Mouse (Mus musculus) small intestine, adult 2 months (tissue): ENCODE results near the gene Ankrd11. TPM values are rescaled to one million over a fixed set of nuclear protein-coding genes. Genes with fewer than 3 reads are reported as not detected.
A peak's percentile ranks its signal among the peaks of the same experiment; 100 is the strongest.

Experiments used
- H3K27ac ChIP-seq: fragments of 200-500 bp; 2 replicates; pipeline ENCODE4 v1.5.1; 2012; ENCODE audit warnings: low read depth, low read length, control low read depth, inconsistent platforms; ENCODE audit not compliant: insufficient read depth
- H3K27me3 ChIP-seq: fragments of 200-500 bp; 2 replicates; pipeline ENCODE4 v1.6.1; 2012; ENCODE audit warnings: mild to moderate bottlenecking, moderate library complexity, low read length, inconsistent platforms; ENCODE audit not compliant: control insufficient read depth, insufficient read depth
- H3K36me3 ChIP-seq: fragments of 200-500 bp; 2 replicates; pipeline ENCODE4 v1.6.1; 2012; ENCODE audit warnings: mild to moderate bottlenecking, low read length, control low read depth, inconsistent platforms; ENCODE audit not compliant: control insufficient read depth, insufficient read depth
- H3K4me1 ChIP-seq: fragments of 200-500 bp; 2 replicates; pipeline ENCODE4 v1.6.1; 2012; ENCODE audit warnings: low read length, inconsistent platforms, mixed read lengths; ENCODE audit not compliant: control insufficient read depth, insufficient read depth, insufficient read length
- H3K4me3 ChIP-seq: fragments of 200-500 bp; 2 replicates; pipeline ENCODE4 v1.5.1; 2012; ENCODE audit warnings: low read depth, mild to moderate bottlenecking, control low read depth, inconsistent platforms, low read length, moderate library complexity
- CTCF ChIP-seq: fragments of 200-500 bp; IDR thresholded peaks from 2 replicates; pipeline ENCODE4 v1.5.1; 2012; ENCODE audit warnings: low read depth, mild to moderate bottlenecking, control low read depth, inconsistent platforms, low read length, moderate library complexity, mixed read lengths; ENCODE audit not compliant: insufficient replicate concordance, insufficient read length; ENCODE audit errors: extremely low read depth
- POLR2A ChIP-seq: fragments of 200-500 bp; IDR thresholded peaks from 2 replicates; pipeline ENCODE4 v1.6.1; 2012; ENCODE audit warnings: low read depth, mild to moderate bottlenecking, control low read depth, inconsistent platforms, low read length, moderate library complexity
- WGBS: fragments of 180-500 bp; shearing (Covaris S2); methylation state at CpG from one replicate; pipeline ENCODE4 v1.1.7; 2018; 5-methylcytosine and 5-hydroxymethylcytosine counted together
- polyA plus RNA-seq: library from polyadenylated mRNA; depleted of rRNA; stranded (reverse); fragments of >200 nt; gene quantifications from 2 replicates; pipeline ENCODE4 v1.2.3, GENCODE M21; 2012; rRNA removed

The Ankrd11 gene
- polyA plus RNA-seq, result 23.9 and 79.9 TPM in 2 replicates

GRCm38 (mm10) chr8:123042158-123042973 lies at the start of gene Ankrd11:
TSS of gene Ankrd11 (minus strand) at chr8:123042277.
- Histone ChIP-seq H3K27me3 (no peaks in the 10 kb centered on the region), H3K4me1 (peaks cover 25% of the 10 kb centered on the region), H3K4me3 (peak within 1 kb of the TSS; percentile 99), H3K27ac (peak within 1 kb of the TSS; percentile 98), H3K36me3 (peaks cover 3% of the 10 kb centered on the region; the same call in 1 of the 2 replicates)
- WGBS, result under 1% methylated on average over 89 of the region's 91 CpGs
- no peak for TF ChIP-seq CTCF
- TF ChIP-seq POLR2A, result peak; percentile 99

DNA sequence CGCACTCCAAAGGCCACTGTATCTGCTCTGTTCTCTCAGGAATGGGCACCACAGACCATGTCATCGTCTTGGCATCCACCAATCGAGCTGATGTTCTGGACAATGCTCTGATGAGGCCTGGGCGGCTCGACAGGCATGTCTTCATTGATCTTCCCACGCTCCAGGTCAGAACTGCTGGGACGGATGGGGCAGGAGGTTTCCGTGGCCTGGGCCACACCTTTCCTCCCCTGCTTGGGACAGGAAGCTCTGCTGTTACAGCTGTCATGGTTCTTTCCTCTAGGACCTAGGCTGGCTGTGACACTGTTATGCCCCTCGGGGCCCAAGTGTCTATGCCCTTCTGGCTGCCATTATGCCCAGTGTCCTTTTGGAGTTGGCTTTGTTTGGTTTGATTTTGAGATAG lies 45.2 kb upstream of the Ankrd11 start:
- no peak overlapping the region for H3K4me3 ChIP-seq
- H3K36me3 ChIP-seq, result peaks cover 62% of the 10 kb centered on the region
- no peak overlapping the region for H3K27ac ChIP-seq
- TF ChIP-seq CTCF (no peak), POLR2A (no peak)
- H3K4me1 ChIP-seq, result no peaks in the 10 kb centered on the region
- 83% methylated on average over 9 of the region's 9 CpGs for WGBS
- H3K27me3 ChIP-seq, result no peaks in the 10 kb centered on the region

- no peak overlapping the region for H3K27ac ChIP-seq
- no peaks in the 10 kb centered on the region for H3K27me3 ChIP-seq
- no peak for TF ChIP-seq CTCF
- no peak for TF ChIP-seq POLR2A
- peaks cover 51% of the 10 kb centered on the region for H3K36me3 ChIP-seq
- 91% methylated on average over 12 of the region's 12 CpGs for WGBS
- no peaks in the 10 kb centered on the region for H3K4me1 ChIP-seq
- no peak overlapping the region for H3K4me3 ChIP-seq
These were observed 41.5 kb upstream of the Ankrd11 start for GRCm38 (mm10) chr8:123083610-123084009.

GRCm38 (mm10) chr8:123082993-123083392 lies 40.9 kb upstream of the Ankrd11 start:
- Histone ChIP-seq H3K27ac (no peak overlapping the region), H3K27me3 (no peaks in the 10 kb centered on the region), H3K4me3 (no peak overlapping the region), H3K36me3 (peaks cover 51% of the 10 kb centered on the region), H3K4me1 (no peaks in the 10 kb centered on the region)
- no peak for TF ChIP-seq POLR2A
- TF ChIP-seq CTCF, result no peak
- WGBS, result 91% methylated on average over 6 of the region's 6 CpGs

DNA sequence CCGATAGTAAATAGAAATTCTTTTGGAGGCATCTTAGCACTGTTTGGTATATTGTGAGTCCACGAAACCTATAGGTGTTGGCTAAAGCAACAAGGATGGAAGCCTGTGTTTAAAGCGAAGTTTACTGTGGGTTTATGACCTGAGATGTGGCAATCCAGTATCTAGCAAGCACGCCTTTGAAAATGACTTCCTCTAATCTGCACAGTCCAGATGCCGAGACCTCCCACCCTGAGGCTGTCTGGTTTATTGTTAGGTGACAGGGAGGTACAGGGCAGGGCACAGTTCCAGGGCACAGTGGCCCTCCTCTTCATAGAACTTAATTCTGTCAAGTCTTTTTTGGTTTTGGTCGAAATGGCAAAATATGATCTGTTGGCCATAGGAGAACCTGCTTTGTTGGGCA lies 35.1 kb upstream of the Ankrd11 start:
- H3K36me3 ChIP-seq, result peaks cover 62% of the 10 kb centered on the region

DNA sequence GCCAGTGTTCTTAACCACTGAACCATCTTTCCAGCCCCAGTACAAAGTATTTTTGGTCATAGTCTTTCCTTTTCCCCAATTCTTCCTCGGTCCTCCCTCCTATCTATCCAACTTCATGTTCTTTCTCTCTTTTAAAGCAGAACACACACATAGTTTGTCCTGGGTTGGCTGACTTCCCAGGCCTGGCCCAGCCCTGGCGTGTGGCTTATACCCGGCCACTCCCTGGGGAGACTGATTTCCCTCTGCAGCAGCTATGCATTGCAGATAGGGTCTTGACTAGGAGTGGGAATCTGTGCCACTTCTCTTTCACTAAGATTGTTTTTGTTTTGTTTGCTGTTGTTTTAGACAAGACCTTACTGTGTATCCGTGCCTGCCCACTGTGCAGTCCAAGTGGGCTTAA lies 29.1 kb upstream of the Ankrd11 start:
- Histone ChIP-seq H3K36me3 (peaks cover 33% of the 10 kb centered on the region), H3K27ac (no peak overlapping the region), H3K4me1 (0 out of 2 replicates have a peak, but pooled peaks cover 2% of the 10 kb centered on the region), H3K4me3 (no peak overlapping the region), H3K27me3 (no peaks in the 10 kb centered on the region)
- 19% methylated on average over 4 of the region's 4 CpGs for WGBS
- no peak for TF ChIP-seq POLR2A
- TF ChIP-seq CTCF, result no peak

More for the DNA sequence above, 35.1 kb upstream of the Ankrd11 start:
- Histone ChIP-seq H3K27ac (no peak overlapping the region), H3K4me3 (no peak overlapping the region), H3K27me3 (no peaks in the 10 kb centered on the region), H3K4me1 (no peaks in the 10 kb centered on the region)
- TF ChIP-seq CTCF (no peak), POLR2A (no peak)
- 74% methylated on average over 6 of the region's 6 CpGs for WGBS

DNA sequence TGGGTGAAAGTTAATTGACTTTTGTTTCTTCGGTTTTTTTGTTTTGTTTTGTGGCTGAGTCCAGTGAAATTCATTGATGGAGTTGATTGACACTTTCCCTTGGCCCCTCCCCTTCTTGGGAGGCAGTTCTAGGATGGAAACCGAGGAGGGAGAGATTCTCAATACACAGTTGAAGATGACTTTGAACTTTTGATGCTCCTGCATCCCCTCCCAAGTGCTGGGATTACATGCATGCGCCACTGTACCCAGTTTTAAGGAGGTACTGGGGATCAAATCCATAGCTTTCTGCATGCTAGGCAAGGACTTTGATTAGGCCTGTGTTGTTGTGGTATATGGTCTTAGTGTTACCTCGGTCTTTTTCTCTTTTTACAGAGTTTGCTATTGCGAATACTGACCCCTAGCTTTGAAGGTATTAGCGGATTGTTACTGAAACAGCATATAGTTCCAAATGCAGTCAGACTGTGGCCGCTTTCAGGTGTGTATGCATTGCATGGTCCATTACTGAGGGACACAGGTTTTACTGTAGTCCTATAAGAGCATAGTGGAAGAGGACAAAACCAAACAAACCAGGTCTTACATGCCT lies 24.1 kb upstream of the Ankrd11 start:
- TF ChIP-seq POLR2A, result no peak
- TF ChIP-seq CTCF, result no peak
- Histone ChIP-seq H3K4me3 (peak overlapping the region; percentile 71), H3K27ac (peak overlapping the region; percentile 71), H3K36me3 (peaks cover 3% of the 10 kb centered on the region; the same call in 1 of the 2 replicates), H3K27me3 (no peaks in the 10 kb centered on the region), H3K4me1 (peaks cover 8% of the 10 kb centered on the region)
- WGBS, result 26% methylated on average over 7 of the region's 7 CpGs
